Mouse (Mus musculus) intestine, embryonic 14.5 days (tissue): Measurements from ENCODE around the gene Fbf1. TPM values are rescaled to one million over a fixed set of nuclear protein-coding genes. Genes with fewer than 3 reads are reported as not detected.
"Not testable (repeated sequence)": the region's sequence is repeated elsewhere in the genome, so short reads cannot be mapped to it uniquely, and the experiment has no call there.

Experiments used
- ATAC-seq: fragments of 200-750 bp; cut with Nextera tagmentation; replicated peaks from 2 replicates; pipeline ENCODE4 v1.8.0; 2017; ENCODE audit warnings: low read depth, moderate number of reproducible peaks, moderate TSS enrichment, moderate library complexity; ENCODE audit not compliant: low FRiP score, low TSS enrichment
- DNase-seq: peaks from one replicate; pipeline ENCODE4 v3.0.0-alpha.2; 2018; ENCODE audit warnings: low spot score
- H3K27ac ChIP-seq: fragments of 300-500 bp; sonication (generic); 2 replicates; pipeline ENCODE4 v1.5.1; 2014; ENCODE audit warnings: low read depth, mild to moderate bottlenecking, control low read depth
- H3K27me3 ChIP-seq: fragments of 300-500 bp; sonication (generic); replicated peaks from 2 replicates; pipeline ENCODE4 v1.6.1; 2014; ENCODE audit warnings: low read length, control low read depth; ENCODE audit not compliant: control insufficient read depth, insufficient read depth
- H3K36me3 ChIP-seq: fragments of 300-500 bp; sonication (generic); 2 replicates; pipeline ENCODE4 v1.6.1; 2014; ENCODE audit warnings: low read length, control low read depth; ENCODE audit not compliant: control insufficient read depth, insufficient read depth
- H3K4me1 ChIP-seq: fragments of 300-500 bp; sonication (generic); replicated peaks from 2 replicates; pipeline ENCODE4 v1.6.1; 2014; ENCODE audit warnings: low read length, control low read depth, mixed read lengths; ENCODE audit not compliant: control insufficient read depth, insufficient read depth
- H3K4me2 ChIP-seq: fragments of 300-500 bp; sonication (generic); 2 replicates; pipeline ENCODE4 v1.6.1; 2014; ENCODE audit warnings: low read length
- H3K4me3 ChIP-seq: fragments of 300-500 bp; sonication (generic); 2 replicates; pipeline ENCODE4 v1.5.1; 2014; ENCODE audit warnings: low read depth, low read length, control low read depth, mixed read lengths
- H3K9ac ChIP-seq: fragments of 300-500 bp; sonication (generic); 2 replicates; pipeline ENCODE4 v1.6.1; 2014; ENCODE audit warnings: mild to moderate bottlenecking, low read length
- H3K9me3 ChIP-seq: fragments of 300-500 bp; sonication (generic); 2 replicates; pipeline ENCODE4 v1.6.1; 2016; ENCODE audit warnings: low read length, control low read depth; ENCODE audit not compliant: control insufficient read depth
- WGBS: fragments of 180-500 bp; shearing (Covaris S2); extraction: QIAGEN DNeasy Blood & Tissue Kit; methylation state at CpG from one replicate; pipeline ENCODE4 v1.1.7; 2014; 5-methylcytosine and 5-hydroxymethylcytosine counted together
- polyA plus RNA-seq: library from polyadenylated mRNA; unstranded; fragments of >200 nt; fragmentation: Nextera tagmentation; extraction: Ambion mirVana; gene quantifications from 2 replicates; pipeline ENCODE4 v1.2.1, GENCODE M21; 2014

Gene Fbf1
- polyA plus RNA-seq, 1 experiment from 2014 or later: 22.8 TPM

- Histone ChIP-seq H3K4me1 (peaks cover 28% of the 10 kb centered on the region), H3K4me3 (no peak overlapping the region), H3K36me3 (no peaks in the 10 kb centered on the region), H3K27ac (no peak overlapping the region), H3K27me3 (no peaks in the 10 kb centered on the region), H3K4me2 (no peak overlapping the region), H3K9ac (no peak overlapping the region), H3K9me3 (0 out of 2 replicates have a peak, but pooled peaks cover 3% of the 10 kb centered on the region)
- ATAC-seq: no peak
- peak; percentile 74 for DNase-seq
- WGBS: 89% methylated on average over 5 of the region's 5 CpGs
Observed at GRCm38 (mm10) chr11:116096213-116097108, 71.5 kb downstream of the Fbf1 start.

- H3K9me3 ChIP-seq: 0 out of 2 replicates have a peak, but pooled peaks cover 3% of the 10 kb centered on the region
- no peak overlapping the region for H3K4me3 ChIP-seq
- H3K9ac ChIP-seq: no peak overlapping the region
- H3K36me3 ChIP-seq: no peaks in the 10 kb centered on the region
- DNase-seq (no peak), ATAC-seq (no peak)
- peaks cover 20% of the 10 kb centered on the region for H3K4me1 ChIP-seq
- 73% methylated on average over 3 of the region's 3 CpGs for WGBS
- no peak overlapping the region for H3K4me2 ChIP-seq
- no peak overlapping the region for H3K27ac ChIP-seq
- H3K27me3 ChIP-seq: no peaks in the 10 kb centered on the region
Observed at GRCm38 (mm10) chr11:116095573-116095972, 72.4 kb downstream of the Fbf1 start.

GRCm38 (mm10) chr11:116093771-116094565 lies 74.0 kb downstream of the Fbf1 start:
- Histone ChIP-seq H3K27ac (no peak overlapping the region; the same call in 1 of the 2 replicates), H3K4me1 (0 out of 2 replicates have a peak, but pooled peaks cover 8% of the 10 kb centered on the region)

GRCm38 (mm10) chr11:116092959-116093358 lies 75.0 kb downstream of the Fbf1 start:
- not testable (repeated sequence) for H3K9ac ChIP-seq, H3K4me3 ChIP-seq, H3K4me2 ChIP-seq, H3K4me1 ChIP-seq, DNase-seq, H3K27ac ChIP-seq, H3K27me3 ChIP-seq, H3K36me3 ChIP-seq, H3K9me3 ChIP-seq, ATAC-seq
- 88% methylated on average over 6 of the region's 6 CpGs for WGBS

More at GRCm38 (mm10) chr11:116093771-116094565, 74.0 kb downstream of the Fbf1 start:
- Histone ChIP-seq H3K27me3 (no peaks in the 10 kb centered on the region), H3K9ac (no peak overlapping the region), H3K36me3 (no peaks in the 10 kb centered on the region), H3K4me3 (no peak overlapping the region), H3K9me3 (0 out of 2 replicates have a peak, but pooled peaks cover 3% of the 10 kb centered on the region), H3K4me2 (no peak overlapping the region)
- DNase-seq (no peak), ATAC-seq (no peak)
- 37% methylated on average over 16 of the region's 16 CpGs for WGBS

Other genes starting within 250 kb of the Fbf1 start
- 37.3 and 38.6 TPM in 2 replicates for gene Sap30bp, start 234.9 kb downstream of the Fbf1 start, polyA plus RNA-seq
- 18.5 and 20.7 TPM in 2 replicates for gene Recql5, start 234.7 kb downstream of the Fbf1 start, polyA plus RNA-seq
- gene Itgb4, start 193.5 kb downstream of the Fbf1 start, polyA plus RNA-seq: 4.8 and 5.5 TPM in 2 replicates
- 235 and 236 TPM in 2 replicates for gene Galk1, start 155.4 kb downstream of the Fbf1 start, polyA plus RNA-seq
- gene H3f3b, start 140.2 kb downstream of the Fbf1 start, polyA plus RNA-seq: 1,654 and 1,734 TPM in 2 replicates
- 29.8 and 34.5 TPM in 2 replicates for gene Unk, start 137.8 kb downstream of the Fbf1 start, polyA plus RNA-seq
- 2.6 and 3.5 TPM in 2 replicates for gene Unc13d, start 90.2 kb downstream of the Fbf1 start, polyA plus RNA-seq
- gene Wbp2, start 81.2 kb downstream of the Fbf1 start, polyA plus RNA-seq: 78.0 and 85.0 TPM in 2 replicates
- gene Trim47, start 41.0 kb downstream of the Fbf1 start, polyA plus RNA-seq: 10.8 and 13.1 TPM in 2 replicates
- 5.3 and 5.5 TPM in 2 replicates for gene Trim65, start 37.0 kb downstream of the Fbf1 start, polyA plus RNA-seq
- 111 and 113 TPM in 2 replicates for gene Mrpl38, start 29.3 kb downstream of the Fbf1 start, polyA plus RNA-seq
- gene Ten1, start 30.7 kb upstream of the Fbf1 start, polyA plus RNA-seq: 88.8 and 93.2 TPM in 2 replicates
- 33.3 and 35.1 TPM in 2 replicates for gene Acox1, start 30.9 kb upstream of the Fbf1 start, polyA plus RNA-seq
- 3.2 and 3.7 TPM in 2 replicates for gene Evpl, start 69.9 kb upstream of the Fbf1 start, polyA plus RNA-seq
- 78.1 and 83.2 TPM in 2 replicates for gene Srp68, start 106.1 kb upstream of the Fbf1 start, polyA plus RNA-seq
- gene Galr2, start 112.8 kb upstream of the Fbf1 start, polyA plus RNA-seq: 0.11 and 0.15 TPM in 2 replicates
- gene Exoc7, start 139.1 kb upstream of the Fbf1 start, polyA plus RNA-seq: 63.8 TPM in 2 replicates
- 0.95 and 0.97 TPM in 2 replicates for gene Foxj1, start 167.2 kb upstream of the Fbf1 start, polyA plus RNA-seq
- gene Rnf157, start 244.9 kb upstream of the Fbf1 start, polyA plus RNA-seq: 14.6 and 19.9 TPM in 2 replicates